Mouse (Mus musculus): ENCODE measurements around the gene Papln.

The Papln gene

GRCm38 (mm10) chr12:83763311-83764043 lies at the start of gene Papln:
Gene Papln, plus strand, starts transcription at chr12:83763634.
- DNase-seq (ENCODE audit: low read depth, low spot score): no peak

GRCm38 (mm10) chr12:83713749-83714148 lies 49.7 kb upstream of the Papln start:
- peak; percentile 61 for DNase-seq (ENCODE audit: low read depth, low spot score)

- no peak for DNase-seq (ENCODE audit: low read depth, low spot score)
Observed at GRCm38 (mm10) chr12:83716416-83717184, 46.8 kb upstream of the Papln start.

GRCm38 (mm10) chr12:83719431-83719830 lies 44.0 kb upstream of the Papln start:
- DNase-seq (ENCODE audit: low read depth, low spot score): no peak

GRCm38 (mm10) chr12:83721281-83721680 lies 42.2 kb upstream of the Papln start:
- DNase-seq (ENCODE audit: low read depth, low spot score): peak; percentile 44

- DNase-seq (ENCODE audit: low read depth, low spot score): no peak
Observed at GRCm38 (mm10) chr12:83723037-83723436, 40.4 kb upstream of the Papln start.

GRCm38 (mm10) chr12:83726510-83727308 lies 36.7 kb upstream of the Papln start:
- DNase-seq (ENCODE audit: low read depth, low spot score): no peak

GRCm38 (mm10) chr12:83732225-83732624 lies 31.2 kb upstream of the Papln start:
- DNase-seq (ENCODE audit: low read depth, low spot score): no peak

GRCm38 (mm10) chr12:83734047-83734446 lies 29.4 kb upstream of the Papln start:
- DNase-seq (ENCODE audit: low read depth, low spot score): no peak

- DNase-seq (ENCODE audit: low read depth, low spot score): no peak
Observed at GRCm38 (mm10) chr12:83736236-83736635, 27.2 kb upstream of the Papln start.

- no peak for DNase-seq (ENCODE audit: low read depth, low spot score)
Observed at GRCm38 (mm10) chr12:83738651-83739050, 24.8 kb upstream of the Papln start.

- no peak for DNase-seq (ENCODE audit: low read depth, low spot score)
Observed at GRCm38 (mm10) chr12:83741722-83742121, 21.7 kb upstream of the Papln start.

GRCm38 (mm10) chr12:83742834-83743233 lies 20.6 kb upstream of the Papln start:
- no peak for DNase-seq (ENCODE audit: low read depth, low spot score)

- DNase-seq (ENCODE audit: low read depth, low spot score): no peak
Observed at GRCm38 (mm10) chr12:83743712-83744111, 19.7 kb upstream of the Papln start.

- DNase-seq (ENCODE audit: low read depth, low spot score): no peak
Observed at GRCm38 (mm10) chr12:83749186-83749585, 14.2 kb upstream of the Papln start.

- DNase-seq (ENCODE audit: low read depth, low spot score): no peak
Observed at GRCm38 (mm10) chr12:83752495-83752894, 10.9 kb upstream of the Papln start.

GRCm38 (mm10) chr12:83758735-83759134 lies 4.7 kb upstream of the Papln start:
- no peak for DNase-seq (ENCODE audit: low read depth, low spot score)

- no peak for DNase-seq (ENCODE audit: low read depth, low spot score)
Observed at GRCm38 (mm10) chr12:83760201-83760600, 3.2 kb upstream of the Papln start.

GRCm38 (mm10) chr12:83762706-83763105 lies 728 bp upstream of the Papln start:
- DNase-seq (ENCODE audit: low read depth, low spot score): no peak

GRCm38 (mm10) chr12:83764044-83764365 lies 571 bp downstream of the Papln start:
- no peak for DNase-seq (ENCODE audit: low read depth, low spot score)

- DNase-seq (ENCODE audit: low read depth, low spot score): no peak
Observed at GRCm38 (mm10) chr12:83764519-83764918, 1.1 kb downstream of the Papln start.

- DNase-seq (ENCODE audit: low read depth, low spot score): peak; percentile 52
Observed at GRCm38 (mm10) chr12:83765965-83766603, 2.6 kb downstream of the Papln start.
